Mouse (Mus musculus): ENCODE data around the gene C1galt1.

GRCm38 (mm10) chr6:7851036-7851435 lies 6.4 kb downstream of the C1galt1 start:
- TF ChIP-seq POLR2A (IDR thresholded peaks at IDR 0.05; ENCODE audit: control insufficient read depth, low read depth, low read length) (no peak), CTCF (IDR thresholded peaks at IDR 0.05; ENCODE audit: control insufficient read depth, insufficient read depth, insufficient replicate concordance, low read depth, low read length) (no peak)

Measured in testis, adult 2 months (tissue).